Mouse (Mus musculus): ENCODE data around the gene Mta3. TPM values are rescaled to one million over a fixed set of nuclear protein-coding genes. Genes with fewer than 3 reads are reported as not detected.

Gene Mta3
- polyA plus RNA-seq, 1 experiment from 2014 or later = 42.2 TPM

GRCm38 (mm10) chr17:83764538-83764937 lies 58.6 kb downstream of the Mta3 start:
- H3K36me3 ChIP-seq (ENCODE audit: insufficient read depth, low read length) = peaks cover 22% of the 10 kb centered on the region
- ATAC-seq (replicated peaks; ENCODE audit: low FRiP score, low read depth) = no peak
- WGBS = 73% methylated on average over 4 of the region's 4 CpGs
- no peak for TF ChIP-seq CTCF (IDR thresholded peaks at IDR 0.05; ENCODE audit: low read depth)
- no peak overlapping the region for H3K4me3 ChIP-seq (replicated peaks; ENCODE audit: low read depth, low read length)
- no peak overlapping the region for H3K27ac ChIP-seq
- no peaks in the 10 kb centered on the region for H3K27me3 ChIP-seq (ENCODE audit: insufficient read depth, low read length)
- no peak overlapping the region for H3K4me2 ChIP-seq (ENCODE audit: low read length)
- H3K4me1 ChIP-seq (replicated peaks; ENCODE audit: insufficient read depth, low read length) = no peaks in the 10 kb centered on the region
- H3K9me3 ChIP-seq (replicated peaks; ENCODE audit: low read length) = no peaks in the 10 kb centered on the region
- H3K9ac ChIP-seq (ENCODE audit: low read depth, low read length) = no peak overlapping the region
- DNase-seq (ENCODE audit: low spot score) = no peak

- Histone ChIP-seq H3K9ac (ENCODE audit: low read depth, low read length) (no peak overlapping the region), H3K4me3 (replicated peaks; ENCODE audit: low read depth, low read length) (no peak overlapping the region), H3K4me1 (replicated peaks; ENCODE audit: insufficient read depth, low read length) (no peaks in the 10 kb centered on the region), H3K36me3 (ENCODE audit: insufficient read depth, low read length) (peaks cover 20% of the 10 kb centered on the region), H3K9me3 (replicated peaks; ENCODE audit: low read length) (no peaks in the 10 kb centered on the region), H3K27me3 (ENCODE audit: insufficient read depth, low read length) (no peaks in the 10 kb centered on the region), H3K4me2 (ENCODE audit: low read length) (no peak overlapping the region), H3K27ac (no peak overlapping the region)
- TF ChIP-seq CTCF (IDR thresholded peaks at IDR 0.05; ENCODE audit: low read depth) = no peak
- ATAC-seq (replicated peaks; ENCODE audit: low FRiP score, low read depth) (no peak), DNase-seq (ENCODE audit: low spot score) (no peak)
- WGBS = 81% methylated on average over 7 of the region's 7 CpGs
Measured at GRCm38 (mm10) chr17:83767064-83767463, 61.1 kb downstream of the Mta3 start.

GRCm38 (mm10) chr17:83768309-83768708 lies 62.3 kb downstream of the Mta3 start:
- Histone ChIP-seq H3K4me3 (replicated peaks; ENCODE audit: low read depth, low read length) (no peak overlapping the region), H3K36me3 (ENCODE audit: insufficient read depth, low read length) (peaks cover 15% of the 10 kb centered on the region), H3K9me3 (replicated peaks; ENCODE audit: low read length) (no peaks in the 10 kb centered on the region), H3K4me2 (ENCODE audit: low read length) (no peak overlapping the region), H3K27ac (no peak overlapping the region), H3K27me3 (ENCODE audit: insufficient read depth, low read length) (no peaks in the 10 kb centered on the region), H3K9ac (ENCODE audit: low read depth, low read length) (no peak overlapping the region), H3K4me1 (replicated peaks; ENCODE audit: insufficient read depth, low read length) (no peaks in the 10 kb centered on the region)
- DNase-seq (ENCODE audit: low spot score) (no peak), ATAC-seq (replicated peaks; ENCODE audit: low FRiP score, low read depth) (no peak)
- TF ChIP-seq CTCF (IDR thresholded peaks at IDR 0.05; ENCODE audit: low read depth) = no peak
- WGBS = 76% methylated on average over 10 of the region's 10 CpGs

- no peaks in the 10 kb centered on the region for H3K27me3 ChIP-seq (ENCODE audit: insufficient read depth, low read length)
- H3K9ac ChIP-seq (ENCODE audit: low read depth, low read length) = no peak overlapping the region
- whole genome bisulfite sequencing = 82% methylated on average over 6 of the region's 6 CpGs
- no peaks in the 10 kb centered on the region for H3K4me1 ChIP-seq (replicated peaks; ENCODE audit: insufficient read depth, low read length)
- no peak for TF ChIP-seq CTCF (IDR thresholded peaks at IDR 0.05; ENCODE audit: low read depth)
- H3K36me3 ChIP-seq (ENCODE audit: insufficient read depth, low read length) = peaks cover 6% of the 10 kb centered on the region; the same call in 1 of the 2 replicates
- H3K9me3 ChIP-seq (replicated peaks; ENCODE audit: low read length) = no peaks in the 10 kb centered on the region
- no peak overlapping the region for H3K4me2 ChIP-seq (ENCODE audit: low read length)
- H3K4me3 ChIP-seq (replicated peaks; ENCODE audit: low read depth, low read length) = no peak overlapping the region
- ATAC-seq (replicated peaks; ENCODE audit: low FRiP score, low read depth) (no peak), DNase-seq (ENCODE audit: low spot score) (no peak)
- H3K27ac ChIP-seq = no peak overlapping the region
Measured at GRCm38 (mm10) chr17:83770371-83770770, 64.4 kb downstream of the Mta3 start.

GRCm38 (mm10) chr17:83770931-83771330 lies 65.0 kb downstream of the Mta3 start:
- H3K9ac ChIP-seq (ENCODE audit: low read depth, low read length) = no peak overlapping the region
- 94% methylated on average over 7 of the region's 7 CpGs for WGBS
- H3K9me3 ChIP-seq (replicated peaks; ENCODE audit: low read length) = no peaks in the 10 kb centered on the region
- no peak overlapping the region for H3K4me2 ChIP-seq (ENCODE audit: low read length)
- ATAC-seq (replicated peaks; ENCODE audit: low FRiP score, low read depth) = no peak
- no peak overlapping the region for H3K27ac ChIP-seq
- no peak for DNase-seq (ENCODE audit: low spot score)
- TF ChIP-seq CTCF (IDR thresholded peaks at IDR 0.05; ENCODE audit: low read depth) = no peak
- no peaks in the 10 kb centered on the region for H3K27me3 ChIP-seq (ENCODE audit: insufficient read depth, low read length)
- H3K36me3 ChIP-seq (ENCODE audit: insufficient read depth, low read length) = peaks cover 7% of the 10 kb centered on the region; the same call in 1 of the 2 replicates
- H3K4me1 ChIP-seq (replicated peaks; ENCODE audit: insufficient read depth, low read length) = no peaks in the 10 kb centered on the region
- H3K4me3 ChIP-seq (replicated peaks; ENCODE audit: low read depth, low read length) = no peak overlapping the region

- no peak for TF ChIP-seq CTCF (IDR thresholded peaks at IDR 0.05; ENCODE audit: low read depth)
- Histone ChIP-seq H3K27ac (no peak overlapping the region), H3K36me3 (ENCODE audit: insufficient read depth, low read length) (0 out of 2 replicates have a peak, but pooled peaks cover 5% of the 10 kb centered on the region), H3K4me3 (replicated peaks; ENCODE audit: low read depth, low read length) (no peak overlapping the region), H3K9ac (ENCODE audit: low read depth, low read length) (no peak overlapping the region), H3K27me3 (ENCODE audit: insufficient read depth, low read length) (no peaks in the 10 kb centered on the region), H3K4me1 (replicated peaks; ENCODE audit: insufficient read depth, low read length) (no peaks in the 10 kb centered on the region), H3K4me2 (ENCODE audit: low read length) (no peak overlapping the region), H3K9me3 (replicated peaks; ENCODE audit: low read length) (no peaks in the 10 kb centered on the region)
- no peak for DNase-seq (ENCODE audit: low spot score)
- WGBS = 92% methylated on average over 9 of the region's 9 CpGs
- no peak for ATAC-seq (replicated peaks; ENCODE audit: low FRiP score, low read depth)
Measured at GRCm38 (mm10) chr17:83772110-83772509, 66.1 kb downstream of the Mta3 start.

GRCm38 (mm10) chr17:83772711-83773110 lies 66.7 kb downstream of the Mta3 start:
- TF ChIP-seq CTCF (IDR thresholded peaks at IDR 0.05; ENCODE audit: low read depth) = peak; percentile 40; the same call in 1 of the 2 replicates
- Histone ChIP-seq H3K4me3 (replicated peaks; ENCODE audit: low read depth, low read length) (no peak overlapping the region), H3K4me2 (ENCODE audit: low read length) (no peak overlapping the region), H3K36me3 (ENCODE audit: insufficient read depth, low read length) (0 out of 2 replicates have a peak, but pooled peaks cover 3% of the 10 kb centered on the region), H3K4me1 (replicated peaks; ENCODE audit: insufficient read depth, low read length) (no peaks in the 10 kb centered on the region), H3K9ac (ENCODE audit: low read depth, low read length) (no peak overlapping the region), H3K9me3 (replicated peaks; ENCODE audit: low read length) (no peaks in the 10 kb centered on the region), H3K27me3 (ENCODE audit: insufficient read depth, low read length) (no peaks in the 10 kb centered on the region), H3K27ac (no peak overlapping the region)
- WGBS = 56% methylated on average over 8 of the region's 8 CpGs
- ATAC-seq (replicated peaks; ENCODE audit: low FRiP score, low read depth) (no peak; the same call in 1 of the 2 replicates), DNase-seq (ENCODE audit: low spot score) (peak; percentile 54)

All from kidney, postnatal 0 days (tissue).